Mouse (Mus musculus) midbrain, embryonic 14.5 days (tissue): ENCODE results near the gene Khnyn. TPM values are rescaled to one million over a fixed set of nuclear protein-coding genes. Genes with fewer than 3 reads are reported as not detected.
A peak's percentile ranks its signal among the peaks of the same experiment; 100 is the strongest.

ENCODE experiments used
- ATAC-seq: fragments of 200-750 bp; cut with Nextera tagmentation; 2 replicates; pipeline ENCODE4 v1.8.0; 2017; ENCODE audit warnings: moderate number of reproducible peaks, moderate library complexity; ENCODE audit not compliant: low FRiP score, low TSS enrichment
- DNase-seq: peaks from one replicate; pipeline ENCODE4 v3.0.0-alpha.2; 2015
- H3K27ac ChIP-seq: fragments of 300-500 bp; sonication (generic); replicated peaks from 2 replicates; pipeline ENCODE4 v1.5.1; 2014; ENCODE audit warnings: mild to moderate bottlenecking, low read depth, low read length, moderate library complexity
- H3K27me3 ChIP-seq: fragments of 300-500 bp; sonication (generic); 2 replicates; pipeline ENCODE4 v1.6.1; 2014; ENCODE audit warnings: low read length, control low read depth, mixed read lengths; ENCODE audit not compliant: control insufficient read depth, insufficient read depth
- H3K36me3 ChIP-seq: fragments of 300-500 bp; sonication (generic); 2 replicates; pipeline ENCODE4 v1.6.1; 2014; ENCODE audit warnings: low read length, control low read depth; ENCODE audit not compliant: control insufficient read depth, insufficient read depth
- H3K4me1 ChIP-seq: fragments of 300-500 bp; sonication (generic); 2 replicates; pipeline ENCODE4 v1.6.1; 2014; ENCODE audit warnings: mild to moderate bottlenecking, antibody characterized with exemption, low read length, control low read depth; ENCODE audit not compliant: control insufficient read depth, insufficient read depth
- H3K4me2 ChIP-seq: fragments of 300-500 bp; sonication (generic); 2 replicates; pipeline ENCODE4 v1.6.1; 2014; ENCODE audit warnings: mild to moderate bottlenecking, low read length, moderate library complexity
- H3K4me3 ChIP-seq: fragments of 300-500 bp; sonication (generic); replicated peaks from 2 replicates; pipeline ENCODE4 v1.5.1; 2014; ENCODE audit warnings: low read depth, low read length
- H3K9ac ChIP-seq: fragments of 300-500 bp; sonication (generic); replicated peaks from 2 replicates; pipeline ENCODE4 v1.6.1; 2014; ENCODE audit warnings: mild to moderate bottlenecking, low read length, moderate library complexity
- H3K9me3 ChIP-seq: fragments of 300-500 bp; sonication (generic); 2 replicates; pipeline ENCODE4 v1.6.1; 2016; ENCODE audit warnings: low read length, control low read depth, mixed read lengths; ENCODE audit not compliant: control insufficient read depth
- WGBS: fragments of 180-500 bp; shearing (Covaris S2); extraction: QIAGEN DNeasy Blood & Tissue Kit; methylation state at CpG from one replicate; pipeline ENCODE4 v1.1.7; 2014; 5-methylcytosine and 5-hydroxymethylcytosine counted together
- polyA plus RNA-seq: library from polyadenylated mRNA; unstranded; fragments of >200 nt; fragmentation: Nextera tagmentation; extraction: Ambion mirVana; gene quantifications from 2 replicates; pipeline ENCODE4 v1.2.1, GENCODE M21; 2014

Gene Khnyn
- polyA plus RNA-seq, 1 experiment from 2014 or later = 7.1 TPM

- Histone ChIP-seq H3K9ac (no peak overlapping the region), H3K4me3 (no peak overlapping the region), H3K4me2 (no peak overlapping the region), H3K9me3 (no peaks in the 10 kb centered on the region), H3K36me3 (no peaks in the 10 kb centered on the region), H3K27me3 (no peaks in the 10 kb centered on the region), H3K4me1 (0 out of 2 replicates have a peak, but pooled peaks cover 2% of the 10 kb centered on the region), H3K27ac (no peak overlapping the region)
- ATAC-seq (peak; percentile 53; the same call in 1 of the 2 replicates), DNase-seq (peak; percentile 79)
- 29% methylated on average over 1 of the region's 1 CpGs for WGBS
Observed at GRCm38 (mm10) chr14:55879623-55880022, 5.1 kb upstream of the Khnyn start.

- H3K36me3 ChIP-seq = no peaks in the 10 kb centered on the region
- peaks cover 10% of the 10 kb centered on the region for H3K4me1 ChIP-seq
- H3K27me3 ChIP-seq = no peaks in the 10 kb centered on the region
- no peak overlapping the region for H3K27ac ChIP-seq
- WGBS = 84% methylated on average over 8 of the region's 8 CpGs
- ATAC-seq (no peak), DNase-seq (no peak)
- no peak overlapping the region for H3K9ac ChIP-seq
- no peak overlapping the region for H3K4me2 ChIP-seq
- H3K9me3 ChIP-seq = no peaks in the 10 kb centered on the region
- H3K4me3 ChIP-seq = no peak overlapping the region
Observed at GRCm38 (mm10) chr14:55880982-55881381, 3.8 kb upstream of the Khnyn start.

- peaks cover 6% of the 10 kb centered on the region; the same call in 1 of the 2 replicates for H3K36me3 ChIP-seq
- H3K27me3 ChIP-seq = no peaks in the 10 kb centered on the region
- no peak for ATAC-seq
- H3K4me1 ChIP-seq = peaks cover 12% of the 10 kb centered on the region
- H3K4me2 ChIP-seq = no peak overlapping the region
- no peak overlapping the region for H3K27ac ChIP-seq
- H3K4me3 ChIP-seq = no peak overlapping the region
- 73% methylated on average over 6 of the region's 6 CpGs for WGBS
- no peaks in the 10 kb centered on the region for H3K9me3 ChIP-seq
- DNase-seq = no peak
- H3K9ac ChIP-seq = no peak overlapping the region
Observed at GRCm38 (mm10) chr14:55882171-55882641, 2.5 kb upstream of the Khnyn start.

- no peaks in the 10 kb centered on the region for H3K27me3 ChIP-seq
- H3K36me3 ChIP-seq = peaks cover 16% of the 10 kb centered on the region
- H3K27ac ChIP-seq = no peak overlapping the region
- 95% methylated on average over 13 of the region's 13 CpGs for WGBS
- no peak overlapping the region for H3K4me3 ChIP-seq
- peaks cover 12% of the 10 kb centered on the region for H3K4me1 ChIP-seq
- ATAC-seq (no peak), DNase-seq (no peak)
- H3K9ac ChIP-seq = no peak overlapping the region
- no peak overlapping the region for H3K4me2 ChIP-seq
- no peaks in the 10 kb centered on the region for H3K9me3 ChIP-seq
Observed at GRCm38 (mm10) chr14:55883149-55883661, 1.5 kb upstream of the Khnyn start.

- H3K4me1 ChIP-seq = peaks cover 12% of the 10 kb centered on the region
- H3K36me3 ChIP-seq = peaks cover 20% of the 10 kb centered on the region
- 89% methylated on average over 12 of the region's 12 CpGs for WGBS
- DNase-seq (no peak), ATAC-seq (no peak)
- H3K9me3 ChIP-seq = no peaks in the 10 kb centered on the region
- H3K4me2 ChIP-seq = no peak overlapping the region
- no peak overlapping the region for H3K4me3 ChIP-seq
- H3K27ac ChIP-seq = 0 out of 2 replicates have a peak overlapping the region, but pooled peaks have one; percentile 71
- H3K9ac ChIP-seq = no peak overlapping the region
- H3K27me3 ChIP-seq = no peaks in the 10 kb centered on the region
Observed at GRCm38 (mm10) chr14:55883663-55884062, 1.1 kb upstream of the Khnyn start.

- Histone ChIP-seq H3K4me2 (peak within 1 kb of the TSS; percentile 80), H3K4me3 (peak within 1 kb of the TSS; percentile 85), H3K36me3 (peaks cover 26% of the 10 kb centered on the region), H3K4me1 (peaks cover 12% of the 10 kb centered on the region), H3K27me3 (no peaks in the 10 kb centered on the region), H3K9me3 (no peaks in the 10 kb centered on the region), H3K9ac (peak within 1 kb of the TSS; percentile 75), H3K27ac (peak within 1 kb of the TSS; percentile 71)
- ATAC-seq (peak; percentile 28), DNase-seq (peak; percentile 42)
- WGBS = 35% methylated on average over 4 of the region's 4 CpGs
Observed at GRCm38 (mm10) chr14:55884166-55884565, 581 bp upstream of the Khnyn start, which contains the start of gene Cbln3. Gene Cbln3, minus strand, starts transcription at chr14:55884392.

GRCm38 (mm10) chr14:55885114-55885790 lies 505 bp downstream of the Khnyn start:
- ATAC-seq (peak; percentile 16), DNase-seq (peak; percentile 45)
- under 1% methylated on average over 26 of the region's 30 CpGs for whole genome bisulfite sequencing
- Histone ChIP-seq H3K4me3 (peak overlapping the region; percentile 85), H3K27ac (peak overlapping the region; percentile 71), H3K36me3 (peaks cover 34% of the 10 kb centered on the region), H3K4me1 (peaks cover 12% of the 10 kb centered on the region), H3K9me3 (no peaks in the 10 kb centered on the region), H3K27me3 (no peaks in the 10 kb centered on the region), H3K4me2 (peak overlapping the region; percentile 80), H3K9ac (peak overlapping the region; percentile 75)

- peak overlapping the region; percentile 80 for H3K4me2 ChIP-seq
- H3K9me3 ChIP-seq = no peaks in the 10 kb centered on the region
- ATAC-seq (no peak), DNase-seq (no peak)
- H3K27me3 ChIP-seq = no peaks in the 10 kb centered on the region
- H3K9ac ChIP-seq = peak overlapping the region; percentile 75; the same call in 1 of the 2 replicates
- peaks cover 39% of the 10 kb centered on the region for H3K36me3 ChIP-seq
- 13% methylated on average over 16 of the region's 16 CpGs for WGBS
- H3K4me1 ChIP-seq = peaks cover 12% of the 10 kb centered on the region
- peak overlapping the region; percentile 85 for H3K4me3 ChIP-seq
- H3K27ac ChIP-seq = no peak overlapping the region
Observed at GRCm38 (mm10) chr14:55885791-55886271, 1.1 kb downstream of the Khnyn start.
